Mouse (Mus musculus) hindbrain, embryonic 12.5 days (tissue): ENCODE results near the gene 4930415O20Rik. TPM values are rescaled to one million over a fixed set of nuclear protein-coding genes. Genes with fewer than 3 reads are reported as not detected.

Experiments
- ATAC-seq: fragments of 200-750 bp; cut with Nextera tagmentation; 2 replicates; pipeline ENCODE4 v1.8.0; 2017; ENCODE audit warnings: moderate TSS enrichment; ENCODE audit not compliant: low FRiP score
- H3K27ac ChIP-seq: fragments of 300-500 bp; sonication (generic); 2 replicates; pipeline ENCODE4 v1.5.1; 2016; ENCODE audit warnings: mild to moderate bottlenecking
- H3K27me3 ChIP-seq: fragments of 300-500 bp; sonication (generic); 2 replicates; pipeline ENCODE4 v1.6.1; 2016; ENCODE audit warnings: mild to moderate bottlenecking
- H3K36me3 ChIP-seq: fragments of 300-500 bp; sonication (generic); 2 replicates; pipeline ENCODE4 v1.6.1; 2016; ENCODE audit warnings: mild to moderate bottlenecking
- H3K4me1 ChIP-seq: fragments of 300-500 bp; sonication (generic); 2 replicates; pipeline ENCODE4 v1.6.1; 2016
- H3K4me2 ChIP-seq: fragments of 300-500 bp; sonication (generic); replicated peaks from 2 replicates; pipeline ENCODE4 v1.6.1; 2016; ENCODE audit warnings: mild to moderate bottlenecking
- H3K4me3 ChIP-seq: fragments of 300-500 bp; sonication (generic); 2 replicates; pipeline ENCODE4 v1.5.1; 2016; ENCODE audit warnings: mild to moderate bottlenecking
- H3K9ac ChIP-seq: fragments of 300-500 bp; sonication (generic); 2 replicates; pipeline ENCODE4 v1.6.1; 2016; ENCODE audit warnings: mild to moderate bottlenecking, moderate library complexity
- H3K9me3 ChIP-seq: fragments of 300-500 bp; sonication (generic); replicated peaks from 2 replicates; pipeline ENCODE4 v1.6.1; 2016; ENCODE audit warnings: mild to moderate bottlenecking
- WGBS: fragments of 180-500 bp; shearing (Covaris S2); methylation state at CpG from one replicate; pipeline ENCODE4 v1.1.7; 2016; 5-methylcytosine and 5-hydroxymethylcytosine counted together
- polyA plus RNA-seq: library from polyadenylated mRNA; unstranded; fragments of >200 nt; fragmentation: Nextera tagmentation; extraction: Ambion mirVana; gene quantifications from 2 replicates; pipeline ENCODE4 v1.2.1, GENCODE M21; 2016

Gene 4930415O20Rik
- 0.43 and 0.46 TPM in 2 replicates for polyA plus RNA-seq

DNA sequence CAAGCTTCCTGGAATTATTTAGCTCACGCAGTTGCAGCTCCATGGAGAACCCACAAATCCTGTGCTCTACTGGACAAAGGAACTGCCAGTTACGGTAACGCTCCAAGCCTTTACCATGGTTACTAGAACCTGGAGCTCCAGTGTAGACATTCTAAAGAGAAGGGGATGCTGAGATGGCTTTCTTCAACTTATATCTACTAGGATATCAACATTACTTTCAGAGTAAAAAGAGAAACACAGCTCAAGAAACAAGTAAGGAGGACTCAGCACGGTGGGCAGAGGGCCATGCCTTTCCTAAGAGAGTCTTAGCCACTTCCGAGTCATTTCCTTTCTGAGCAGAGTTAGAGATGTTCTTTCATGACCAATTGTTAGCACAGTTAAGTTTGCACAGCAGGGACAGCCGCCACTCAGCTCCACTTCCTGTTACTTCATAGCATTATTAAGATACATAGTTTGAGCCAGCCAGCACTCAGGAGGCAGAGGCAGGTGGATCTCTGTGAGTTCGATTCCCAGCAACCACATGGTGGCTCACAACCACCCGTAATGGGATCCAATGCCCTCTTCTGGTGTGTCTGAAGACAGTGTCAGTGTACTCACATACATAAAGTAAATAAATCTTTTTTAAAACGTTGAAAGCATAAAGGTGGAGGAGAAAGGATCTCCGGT, at the start of gene 4930415O20Rik, which contains the start of gene Ccnt1:
Gene 4930415O20Rik (plus strand): TSS at position 132 of the 666 bp plus-strand sequence.
Gene Ccnt1 (minus strand): TSS at position 51 of the 666 bp plus-strand sequence.
- 85% methylated on average over 10 of the region's 10 CpGs for WGBS
- no peak for ATAC-seq

DNA sequence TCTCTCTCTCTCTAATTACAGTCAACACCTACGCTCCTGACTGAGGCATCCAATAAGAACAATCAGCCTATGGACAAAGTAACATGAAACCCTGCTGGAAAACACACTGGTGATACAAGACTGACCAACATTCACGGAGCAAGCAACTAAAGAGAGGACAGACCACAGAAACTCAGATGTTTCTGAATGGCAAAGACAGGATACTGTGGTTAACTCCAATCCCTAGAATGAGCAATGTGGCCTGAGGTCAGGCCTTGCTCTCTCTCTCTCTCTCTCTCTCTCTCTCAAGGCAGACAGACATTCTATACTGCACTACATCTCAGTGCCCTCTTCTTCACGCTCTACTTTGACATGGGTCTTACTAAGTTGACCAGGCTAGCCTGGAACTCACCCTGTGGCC, 49.6 kb upstream of the 4930415O20Rik start:
- Histone ChIP-seq H3K9me3 (no peaks in the 10 kb centered on the region), H3K4me1 (no peaks in the 10 kb centered on the region), H3K27ac (no peak overlapping the region), H3K4me3 (no peak overlapping the region), H3K36me3 (peaks cover 75% of the 10 kb centered on the region), H3K27me3 (no peaks in the 10 kb centered on the region), H3K9ac (no peak overlapping the region), H3K4me2 (no peak overlapping the region)
- WGBS, result 91% methylated on average over 3 of the region's 3 CpGs
- no peak for ATAC-seq

More for the DNA sequence above, at the start of gene 4930415O20Rik, which contains the start of gene Ccnt1:
- Histone ChIP-seq H3K36me3 (no peaks in the 10 kb centered on the region), H3K4me3 (no peak within 1 kb of the TSS), H3K27me3 (no peaks in the 10 kb centered on the region), H3K4me2 (no peak within 1 kb of the TSS), H3K9ac (no peak within 1 kb of the TSS), H3K27ac (no peak within 1 kb of the TSS), H3K4me1 (peaks cover 14% of the 10 kb centered on the region), H3K9me3 (no peaks in the 10 kb centered on the region)

DNA sequence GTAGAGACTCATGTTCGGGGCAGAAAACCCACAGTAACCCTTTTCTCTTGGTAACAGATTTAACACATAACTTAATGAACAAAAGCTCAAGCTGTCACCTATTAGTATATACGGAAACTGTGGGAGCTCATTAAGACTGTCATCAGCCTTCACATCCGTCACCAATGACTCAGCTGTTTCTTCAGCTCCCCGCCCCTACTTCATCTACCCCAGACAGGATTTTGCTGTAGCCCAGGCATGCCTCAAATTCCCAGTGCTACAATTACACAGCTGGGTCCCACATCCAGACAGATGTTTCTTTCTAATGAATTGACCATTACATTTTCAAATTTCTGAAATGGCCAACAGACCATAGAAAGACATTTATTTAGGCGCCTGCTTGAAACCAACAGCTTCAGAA, 44.7 kb upstream of the 4930415O20Rik start:
- Histone ChIP-seq H3K4me2 (no peak overlapping the region), H3K4me1 (peaks cover 5% of the 10 kb centered on the region; the same call in 1 of the 2 replicates), H3K4me3 (no peak overlapping the region), H3K36me3 (peaks cover 90% of the 10 kb centered on the region), H3K9ac (no peak overlapping the region), H3K27ac (no peak overlapping the region), H3K27me3 (no peaks in the 10 kb centered on the region), H3K9me3 (no peaks in the 10 kb centered on the region)
- no peak for ATAC-seq
- WGBS, result 59% methylated on average over 5 of the region's 5 CpGs

DNA sequence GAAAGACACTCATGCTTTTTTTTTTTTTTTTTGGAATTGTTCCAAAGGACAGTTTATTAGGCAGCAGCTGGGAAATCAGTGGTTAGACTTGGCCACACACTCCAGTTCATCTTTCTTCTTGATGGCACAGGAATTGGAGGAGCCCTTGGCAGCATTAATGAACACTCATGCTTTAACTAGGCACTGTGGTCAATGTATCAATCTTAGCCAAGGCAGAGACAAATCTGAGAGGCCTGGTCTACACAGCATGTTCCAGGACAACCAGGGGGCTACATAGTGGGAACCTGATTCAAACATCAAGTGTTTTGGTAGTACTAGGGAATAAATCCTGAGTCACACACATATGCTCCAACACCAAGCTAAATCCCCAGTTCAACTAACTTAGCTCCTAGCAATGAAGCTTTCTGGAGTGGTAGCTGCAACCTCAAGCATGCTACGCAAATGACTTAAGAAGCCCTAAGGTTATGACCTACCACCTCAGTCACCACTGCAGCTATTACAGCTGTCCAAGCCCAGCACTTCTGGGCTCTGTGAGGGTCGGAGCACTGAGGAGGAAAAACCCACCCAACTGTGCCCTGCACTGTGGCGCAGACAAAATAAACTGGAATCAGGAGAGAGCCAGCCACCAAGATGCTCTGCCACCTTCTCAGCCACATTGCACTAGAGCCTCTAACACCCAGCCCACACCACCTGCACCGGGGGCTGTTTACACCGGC, 43.6 kb upstream of the 4930415O20Rik start:
- Histone ChIP-seq H3K9me3 (no peaks in the 10 kb centered on the region), H3K36me3 (peaks cover 88% of the 10 kb centered on the region), H3K4me3 (no peak overlapping the region), H3K4me2 (no peak overlapping the region), H3K9ac (no peak overlapping the region), H3K27ac (no peak overlapping the region), H3K27me3 (no peaks in the 10 kb centered on the region), H3K4me1 (peaks cover 10% of the 10 kb centered on the region)
- 96% methylated on average over 5 of the region's 5 CpGs for WGBS
- no peak for ATAC-seq

DNA sequence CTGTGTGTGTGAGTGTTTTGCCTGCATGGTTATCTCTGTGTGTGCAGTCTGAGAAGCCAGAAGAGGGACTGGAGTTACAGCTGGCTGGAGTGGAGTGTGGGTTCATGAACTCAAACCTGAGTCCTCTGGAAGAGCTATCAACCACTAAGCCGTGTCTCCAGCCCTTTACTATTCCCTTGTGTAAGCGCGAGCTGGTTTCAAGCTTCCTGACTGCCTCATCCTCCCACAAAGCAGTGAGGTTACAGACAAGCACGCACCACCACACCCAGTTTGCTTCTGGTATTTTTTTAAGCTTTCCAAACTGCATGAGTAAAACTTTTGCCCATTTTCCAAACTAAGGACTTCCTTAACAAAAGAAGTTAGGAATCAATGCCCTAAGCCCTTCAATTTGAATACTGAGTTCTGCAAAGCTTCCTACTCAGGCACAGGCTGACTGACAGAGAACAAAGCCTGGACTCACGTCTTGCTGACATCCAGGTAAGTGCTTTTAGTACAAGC, 42.7 kb upstream of the 4930415O20Rik start:
- WGBS, result 94% methylated on average over 5 of the region's 5 CpGs
- H3K36me3 ChIP-seq, result peaks cover 79% of the 10 kb centered on the region

DNA sequence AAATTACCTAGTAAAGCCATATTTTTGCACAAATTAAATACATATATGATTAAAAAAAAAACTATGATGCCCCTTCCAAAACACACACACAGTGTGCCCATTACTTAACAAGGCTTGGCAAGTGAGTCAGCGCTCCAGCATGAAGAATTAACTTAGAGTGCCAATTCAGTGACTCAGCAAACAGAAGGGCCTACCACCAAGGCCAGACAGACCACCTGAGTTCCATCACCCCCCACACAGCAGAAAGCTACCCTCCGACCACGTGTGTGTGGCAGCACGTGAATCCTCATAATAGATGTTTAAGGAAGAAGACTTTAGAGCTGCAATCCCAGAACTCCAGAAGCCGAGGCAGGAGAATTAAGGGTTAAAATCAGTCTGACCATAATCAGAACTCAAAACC, 38.5 kb upstream of the 4930415O20Rik start:
- Histone ChIP-seq H3K4me3 (peak overlapping the region; percentile 72), H3K4me1 (peaks cover 18% of the 10 kb centered on the region), H3K36me3 (peaks cover 43% of the 10 kb centered on the region), H3K4me2 (peak overlapping the region; percentile 97), H3K27me3 (no peaks in the 10 kb centered on the region), H3K9ac (peak overlapping the region; percentile 91), H3K9me3 (no peaks in the 10 kb centered on the region), H3K27ac (no peak overlapping the region)
- no peak for ATAC-seq
- WGBS, result 48% methylated on average over 5 of the region's 5 CpGs

More for the DNA sequence above, 42.7 kb upstream of the 4930415O20Rik start:
- Histone ChIP-seq H3K4me3 (no peak overlapping the region), H3K27me3 (no peaks in the 10 kb centered on the region), H3K4me2 (no peak overlapping the region), H3K9me3 (no peaks in the 10 kb centered on the region), H3K4me1 (peaks cover 18% of the 10 kb centered on the region), H3K9ac (no peak overlapping the region; the same call in 1 of the 2 replicates), H3K27ac (no peak overlapping the region)
- no peak for ATAC-seq

DNA sequence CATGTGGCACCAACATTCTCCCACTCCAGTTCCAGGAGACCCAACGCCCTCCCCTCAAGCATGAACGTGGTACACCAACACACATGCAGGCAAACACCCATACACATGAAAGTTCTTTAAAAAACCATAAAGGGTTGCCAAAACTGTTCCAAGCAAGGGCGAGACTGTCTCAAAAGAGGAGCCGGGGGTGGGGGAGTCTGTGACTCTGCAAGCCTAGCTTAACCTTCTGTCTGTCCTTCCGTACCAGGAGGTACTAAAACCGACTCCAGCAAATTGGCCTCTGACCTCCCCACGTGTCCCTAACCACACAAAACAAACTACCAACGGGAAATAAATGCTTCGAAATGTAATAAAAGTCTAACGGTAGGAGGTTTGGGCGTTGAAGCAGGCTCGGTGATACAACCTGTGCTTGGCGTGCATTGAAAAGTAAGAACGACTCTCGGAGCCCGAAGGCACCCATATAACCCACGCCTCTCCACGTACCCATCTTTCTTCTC, 37.7 kb upstream of the 4930415O20Rik start:
- WGBS, result under 1% methylated on average over 18 of the region's 18 CpGs
- Histone ChIP-seq H3K27ac (0 out of 2 replicates have a peak overlapping the region, but pooled peaks have one; percentile 5), H3K36me3 (peaks cover 37% of the 10 kb centered on the region), H3K4me2 (peak overlapping the region; percentile 97), H3K9me3 (no peaks in the 10 kb centered on the region), H3K4me1 (peaks cover 16% of the 10 kb centered on the region), H3K27me3 (no peaks in the 10 kb centered on the region), H3K9ac (peak overlapping the region; percentile 91), H3K4me3 (peak overlapping the region; percentile 72)
- ATAC-seq, result no peak

DNA sequence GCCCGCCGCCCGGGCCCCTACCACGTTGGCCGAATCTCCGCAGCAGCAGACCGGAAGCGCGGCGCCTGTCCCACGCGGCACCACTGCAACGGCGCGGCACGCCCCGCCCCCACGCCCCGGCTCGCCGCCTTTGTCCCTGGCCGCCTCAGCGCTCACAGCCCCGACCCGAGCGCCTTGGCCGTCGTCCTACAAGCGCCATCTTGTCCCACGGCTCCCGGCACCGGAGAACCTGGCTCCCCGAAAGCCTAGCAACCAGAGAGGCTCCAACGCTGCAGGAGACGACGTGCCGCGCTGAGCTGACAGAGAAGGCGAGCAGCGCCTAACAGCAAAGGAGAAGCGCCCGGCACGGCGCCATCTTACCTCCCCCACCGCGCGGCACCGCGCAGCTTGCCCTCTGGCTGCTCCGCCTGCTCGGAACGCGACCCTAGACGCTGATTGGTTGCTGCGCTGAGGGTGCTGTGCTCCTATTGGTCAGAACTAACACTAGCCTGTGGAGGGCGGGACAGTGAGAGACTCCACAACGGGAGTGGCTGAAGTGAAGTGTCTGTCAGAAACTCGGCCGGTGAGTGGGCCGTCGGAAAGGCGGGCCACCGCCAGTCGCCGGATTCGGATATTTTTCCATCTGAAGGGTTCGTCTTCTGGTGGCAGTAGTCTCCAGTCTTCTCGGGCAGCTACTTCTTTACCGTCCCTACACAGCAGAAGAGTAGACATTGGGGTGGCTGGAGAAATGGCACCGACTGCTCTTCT, 36.8 kb upstream of the 4930415O20Rik start, which contains the start of gene Kansl2:
Gene Kansl2 (minus strand): TSS at position 384 of the 747 bp plus-strand sequence.
- peak within 1 kb of the TSS; percentile 97 for H3K4me2 ChIP-seq
- WGBS, result under 1% methylated on average over 69 of the region's 70 CpGs
- H3K4me3 ChIP-seq, result peak within 1 kb of the TSS; percentile 72
- no peaks in the 10 kb centered on the region for H3K9me3 ChIP-seq
- H3K36me3 ChIP-seq, result peaks cover 34% of the 10 kb centered on the region
- peak; percentile 100 for ATAC-seq
- H3K27me3 ChIP-seq, result no peaks in the 10 kb centered on the region
- H3K9ac ChIP-seq, result peak within 1 kb of the TSS; percentile 91
- H3K27ac ChIP-seq, result peak within 1 kb of the TSS; percentile 99
- H3K4me1 ChIP-seq, result peaks cover 16% of the 10 kb centered on the region

DNA sequence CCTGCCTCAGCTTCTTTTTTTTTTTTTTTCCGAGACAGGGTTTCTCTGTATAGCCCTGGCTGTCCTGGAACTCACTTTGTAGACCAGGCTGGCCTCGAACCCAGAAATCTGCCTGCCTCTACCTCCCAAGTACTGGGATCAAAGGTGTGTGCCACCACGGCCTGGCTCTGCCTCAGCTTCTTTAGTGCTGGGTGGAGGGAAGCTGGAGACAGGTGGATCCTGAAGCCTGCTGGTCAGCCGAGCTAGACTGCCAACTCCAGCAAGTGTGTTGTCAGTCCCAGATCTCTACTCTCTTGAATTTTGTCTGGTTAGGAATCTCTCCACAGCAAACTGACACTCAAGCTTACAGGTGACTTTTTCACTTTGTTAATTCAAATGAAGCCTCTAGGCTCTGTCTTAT, 34.9 kb upstream of the 4930415O20Rik start:
- peaks cover 23% of the 10 kb centered on the region for H3K36me3 ChIP-seq

DNA sequence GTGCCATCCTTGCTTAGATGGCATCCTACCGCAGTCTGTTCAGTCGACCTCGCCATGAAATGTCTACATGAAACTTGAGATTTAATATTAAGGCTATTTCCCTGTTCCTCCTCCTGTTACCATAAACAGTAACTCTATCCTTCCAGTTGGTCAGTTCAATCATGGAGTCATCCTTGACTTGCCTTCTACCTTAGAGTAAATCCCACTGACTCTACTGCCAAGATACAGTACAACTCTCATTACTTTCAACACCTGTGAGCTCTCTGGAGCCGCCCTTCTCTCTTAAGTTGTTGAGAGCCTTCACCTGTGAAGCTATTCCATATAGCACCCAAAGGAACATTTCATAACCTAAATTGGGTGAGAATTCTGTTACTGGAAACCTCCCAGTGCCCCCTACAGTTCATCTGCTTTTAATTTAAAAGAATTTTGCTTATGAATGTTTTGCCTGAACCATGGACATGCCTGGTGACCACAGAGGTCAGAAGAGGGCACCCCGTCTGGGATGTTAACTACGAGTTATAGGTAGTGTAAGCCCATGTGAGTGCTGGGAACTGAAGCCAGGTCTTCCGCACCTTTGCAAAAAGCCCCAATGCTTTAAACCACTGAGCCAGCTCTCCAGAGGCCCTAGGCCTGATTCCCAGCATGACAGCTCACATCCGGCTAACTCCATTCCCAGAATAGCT, 33.8 kb upstream of the 4930415O20Rik start:
- ATAC-seq, result no peak
- H3K4me3 ChIP-seq, result no peak overlapping the region
- WGBS, result 84% methylated on average over 8 of the region's 8 CpGs
- H3K36me3 ChIP-seq, result peaks cover 16% of the 10 kb centered on the region
- no peaks in the 10 kb centered on the region for H3K9me3 ChIP-seq
- no peak overlapping the region for H3K4me2 ChIP-seq
- H3K27ac ChIP-seq, result no peak overlapping the region
- no peaks in the 10 kb centered on the region for H3K27me3 ChIP-seq
- peaks cover 10% of the 10 kb centered on the region for H3K4me1 ChIP-seq
- no peak overlapping the region for H3K9ac ChIP-seq

More for the DNA sequence above, 34.9 kb upstream of the 4930415O20Rik start:
- H3K27me3 ChIP-seq, result no peaks in the 10 kb centered on the region
- H3K9ac ChIP-seq, result no peak overlapping the region
- no peaks in the 10 kb centered on the region for H3K9me3 ChIP-seq
- ATAC-seq, result no peak
- H3K4me1 ChIP-seq, result peaks cover 15% of the 10 kb centered on the region
- no peak overlapping the region for H3K27ac ChIP-seq
- 95% methylated on average over 4 of the region's 4 CpGs for WGBS
- no peak overlapping the region for H3K4me2 ChIP-seq
- no peak overlapping the region for H3K4me3 ChIP-seq

DNA sequence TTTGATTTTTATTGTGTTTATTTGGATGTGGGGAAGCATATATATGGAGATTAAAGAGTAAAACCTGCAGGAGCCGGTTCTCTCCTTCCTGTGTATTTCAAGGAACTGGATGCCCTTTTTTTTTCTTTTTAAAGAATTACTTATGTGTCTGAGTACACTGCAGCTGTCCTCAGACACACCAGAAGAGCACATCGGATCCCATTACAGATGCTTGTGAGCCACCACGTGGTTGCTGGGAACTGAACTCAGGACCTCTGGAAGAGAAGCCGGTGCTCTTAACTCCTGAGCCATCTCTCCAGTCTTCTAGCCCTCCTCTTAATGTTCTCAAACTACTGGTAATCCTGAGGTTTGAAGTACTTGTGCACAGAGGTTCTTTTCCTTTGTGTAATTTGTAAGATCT, 32.9 kb upstream of the 4930415O20Rik start:
- Histone ChIP-seq H3K4me2 (no peak overlapping the region), H3K36me3 (peaks cover 24% of the 10 kb centered on the region), H3K9ac (no peak overlapping the region), H3K4me3 (no peak overlapping the region), H3K27ac (no peak overlapping the region), H3K4me1 (peaks cover under 1% of the 10 kb centered on the region), H3K27me3 (no peaks in the 10 kb centered on the region), H3K9me3 (no peaks in the 10 kb centered on the region)
- WGBS, result 84% methylated on average over 4 of the region's 4 CpGs
- ATAC-seq, result no peak
